Mouse (Mus musculus): Measurements from ENCODE around the gene Itgb4.

- no peak for TF ChIP-seq CTCF (IDR thresholded peaks at IDR 0.05; ENCODE audit: borderline replicate concordance, extremely low read depth, insufficient read depth, insufficient read length)
- TF ChIP-seq POLR2A (IDR thresholded peaks at IDR 0.05; ENCODE audit: borderline replicate concordance, extremely low read depth, insufficient read depth, insufficient read length, poor library complexity, severe bottlenecking) = no peak
Observed at GRCm38 (mm10) chr11:115959018-115959417, 15.5 kb upstream of the Itgb4 start.
